Mouse (Mus musculus) left cerebral cortex, adult 11 months (tissue): ENCODE data around the gene Foxp1.

ENCODE experiments used
- DNase-seq: peaks from one replicate; pipeline ENCODE4 v3.0.0; 2022; ENCODE audit warnings: low spot score

Foxp1 gene

GRCm38 (mm10) chr6:99388741-99389675 is 133.5 kb downstream of the Foxp1 start:
- no peak for DNase-seq

- no peak for DNase-seq
Observed at GRCm38 (mm10) chr6:99388023-99388422, 134.5 kb downstream of the Foxp1 start.

- no peak for DNase-seq
Observed at GRCm38 (mm10) chr6:99385059-99385604, 137.4 kb downstream of the Foxp1 start.

GRCm38 (mm10) chr6:99383846-99384472 is 138.6 kb downstream of the Foxp1 start:
- no peak for DNase-seq

GRCm38 (mm10) chr6:99380146-99380545 is 142.4 kb downstream of the Foxp1 start:
- no peak for DNase-seq

- no peak for DNase-seq
Observed at GRCm38 (mm10) chr6:99378997-99379710, 143.4 kb downstream of the Foxp1 start.

GRCm38 (mm10) chr6:99377716-99378115 is 144.8 kb downstream of the Foxp1 start:
- DNase-seq, result no peak

- DNase-seq, result no peak
Observed at GRCm38 (mm10) chr6:99377131-99377530, 145.4 kb downstream of the Foxp1 start.

- no peak for DNase-seq
Observed at GRCm38 (mm10) chr6:99376721-99377120, 145.8 kb downstream of the Foxp1 start.

- no peak for DNase-seq
Observed at GRCm38 (mm10) chr6:99375865-99376264, 146.7 kb downstream of the Foxp1 start.

GRCm38 (mm10) chr6:99375376-99375775 is 147.1 kb downstream of the Foxp1 start:
- no peak for DNase-seq

- no peak for DNase-seq
Observed at GRCm38 (mm10) chr6:99374448-99375271, 147.9 kb downstream of the Foxp1 start.

GRCm38 (mm10) chr6:99372427-99372826 is 150.1 kb downstream of the Foxp1 start:
- DNase-seq, result no peak

GRCm38 (mm10) chr6:99372016-99372415 is 150.5 kb downstream of the Foxp1 start:
- no peak for DNase-seq

GRCm38 (mm10) chr6:99369931-99370330 is 152.6 kb downstream of the Foxp1 start:
- no peak for DNase-seq

GRCm38 (mm10) chr6:99369156-99369555 is 153.4 kb downstream of the Foxp1 start:
- DNase-seq, result no peak

- DNase-seq, result no peak
Observed at GRCm38 (mm10) chr6:99368118-99368753, 154.3 kb downstream of the Foxp1 start.

GRCm38 (mm10) chr6:99364545-99364944 is 158.0 kb downstream of the Foxp1 start:
- no peak for DNase-seq

- DNase-seq, result no peak
Observed at GRCm38 (mm10) chr6:99360581-99360980, 161.9 kb downstream of the Foxp1 start.

- no peak for DNase-seq
Observed at GRCm38 (mm10) chr6:99359765-99360499, 162.6 kb downstream of the Foxp1 start.
